Mouse (Mus musculus): ENCODE measurements around the gene Polr1e. TPM values are rescaled to one million over a fixed set of nuclear protein-coding genes. Genes with fewer than 3 reads are reported as not detected.
"Not testable (repeated sequence)": the region's sequence is repeated elsewhere in the genome, so short reads cannot be mapped to it uniquely, and the experiment has no call there.

Polr1e gene
- polyA plus RNA-seq, 1 experiment from 2014 or later, result 73.8 TPM

GRCm38 (mm10) chr4:44981974-44982287 is 36.5 kb upstream of the Polr1e start:
- Histone ChIP-seq H3K4me2 (peak overlapping the region; percentile 84), H3K4me3 (peak overlapping the region; percentile 77), H3K9ac (peak overlapping the region; percentile 86), H3K27me3 (no peaks in the 10 kb centered on the region), H3K27ac (peak overlapping the region; percentile 89), H3K9me3 (replicated peaks) (no peaks in the 10 kb centered on the region), H3K36me3 (peaks cover 21% of the 10 kb centered on the region), H3K4me1 (replicated peaks) (peaks cover 37% of the 10 kb centered on the region)
- 30% methylated on average over 5 of the region's 5 CpGs for WGBS
- ATAC-seq (replicated peaks; ENCODE audit: insufficient number of reproducible peaks, insufficient read depth, low FRiP score, low read depth), result no peak

GRCm38 (mm10) chr4:44982440-44983130 is 35.8 kb upstream of the Polr1e start:
- no peaks in the 10 kb centered on the region for H3K27me3 ChIP-seq
- peak overlapping the region; percentile 84 for H3K4me2 ChIP-seq
- H3K9me3 ChIP-seq (replicated peaks), result no peaks in the 10 kb centered on the region
- ATAC-seq (replicated peaks; ENCODE audit: insufficient number of reproducible peaks, insufficient read depth, low FRiP score, low read depth), result no peak
- peak overlapping the region; percentile 86 for H3K9ac ChIP-seq
- no peak overlapping the region for H3K27ac ChIP-seq
- WGBS, result 56% methylated on average over 11 of the region's 11 CpGs
- H3K4me1 ChIP-seq (replicated peaks), result peaks cover 37% of the 10 kb centered on the region
- peaks cover 27% of the 10 kb centered on the region for H3K36me3 ChIP-seq
- H3K4me3 ChIP-seq, result peak overlapping the region; percentile 77

GRCm38 (mm10) chr4:44983131-44983740 is 35.1 kb upstream of the Polr1e start:
- Histone ChIP-seq H3K4me1 (replicated peaks) (peaks cover 37% of the 10 kb centered on the region), H3K9ac (peak overlapping the region; percentile 19; the same call in 1 of the 2 replicates), H3K4me3 (peak overlapping the region; percentile 77), H3K36me3 (peaks cover 32% of the 10 kb centered on the region), H3K27me3 (no peaks in the 10 kb centered on the region), H3K27ac (0 out of 2 replicates have a peak overlapping the region, but pooled peaks have one; percentile 14), H3K9me3 (replicated peaks) (no peaks in the 10 kb centered on the region), H3K4me2 (peak overlapping the region; percentile 84)
- 57% methylated on average over 10 of the region's 10 CpGs for WGBS
- ATAC-seq (replicated peaks; ENCODE audit: insufficient number of reproducible peaks, insufficient read depth, low FRiP score, low read depth), result no peak

- no peaks in the 10 kb centered on the region for H3K27me3 ChIP-seq
- H3K4me3 ChIP-seq, result no peak overlapping the region
- H3K27ac ChIP-seq, result no peak overlapping the region
- peaks cover 70% of the 10 kb centered on the region for H3K36me3 ChIP-seq
- H3K9ac ChIP-seq, result no peak overlapping the region
- H3K9me3 ChIP-seq (replicated peaks), result no peaks in the 10 kb centered on the region
- H3K4me2 ChIP-seq, result no peak overlapping the region
- WGBS, result 92% methylated on average over 5 of the region's 5 CpGs
- H3K4me1 ChIP-seq (replicated peaks), result no peaks in the 10 kb centered on the region
- no peak for ATAC-seq (replicated peaks; ENCODE audit: insufficient number of reproducible peaks, insufficient read depth, low FRiP score, low read depth)
Measured at GRCm38 (mm10) chr4:44990560-44990959, 27.8 kb upstream of the Polr1e start.

- peaks cover 58% of the 10 kb centered on the region for H3K36me3 ChIP-seq
- not testable (repeated sequence) for H3K4me1 ChIP-seq (replicated peaks); ATAC-seq (replicated peaks; ENCODE audit: insufficient number of reproducible peaks, insufficient read depth, low FRiP score, low read depth); H3K9me3 ChIP-seq (replicated peaks); H3K27ac ChIP-seq; H3K9ac ChIP-seq; H3K4me3 ChIP-seq; H3K27me3 ChIP-seq; H3K4me2 ChIP-seq
- 89% methylated on average over 11 of the region's 11 CpGs for WGBS
Measured at GRCm38 (mm10) chr4:44992330-44992729, 26.1 kb upstream of the Polr1e start.

GRCm38 (mm10) chr4:44993179-44993578 is 25.2 kb upstream of the Polr1e start:
- H3K4me3 ChIP-seq; H3K9me3 ChIP-seq (replicated peaks); H3K27ac ChIP-seq; H3K9ac ChIP-seq; H3K27me3 ChIP-seq; H3K4me1 ChIP-seq (replicated peaks); ATAC-seq (replicated peaks; ENCODE audit: insufficient number of reproducible peaks, insufficient read depth, low FRiP score, low read depth); H3K4me2 ChIP-seq: not testable (repeated sequence)
- WGBS, result 82% methylated on average over 14 of the region's 14 CpGs
- peaks cover 51% of the 10 kb centered on the region for H3K36me3 ChIP-seq

DNA sequence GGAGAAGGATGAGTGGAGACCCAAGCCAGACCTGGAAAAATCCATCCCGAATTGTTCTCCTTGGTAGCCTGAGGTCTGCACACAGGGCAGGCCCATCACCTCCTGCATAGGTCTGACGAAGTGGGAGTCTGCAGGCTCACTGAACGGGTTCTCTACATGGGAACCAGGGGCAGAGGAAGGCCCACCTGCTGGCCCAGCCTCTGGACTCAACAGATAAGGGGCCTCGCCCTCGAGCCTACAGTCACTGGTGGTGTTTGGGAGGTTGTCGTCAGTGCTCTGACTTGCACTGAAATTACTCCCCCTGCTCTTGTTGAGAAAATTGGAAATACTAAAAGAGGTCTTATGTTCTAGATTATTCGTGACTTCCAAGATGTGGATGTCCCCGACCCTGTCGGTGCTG is 24.5 kb upstream of the Polr1e start:
- Histone ChIP-seq H3K36me3 (peaks cover 47% of the 10 kb centered on the region), H3K4me3 (no peak overlapping the region), H3K9me3 (replicated peaks) (no peaks in the 10 kb centered on the region), H3K27me3 (no peaks in the 10 kb centered on the region), H3K9ac (no peak overlapping the region), H3K4me2 (no peak overlapping the region), H3K27ac (no peak overlapping the region), H3K4me1 (replicated peaks) (no peaks in the 10 kb centered on the region; the same call in 1 of the 2 replicates)
- WGBS, result 82% methylated on average over 9 of the region's 9 CpGs
- no peak for ATAC-seq (replicated peaks; ENCODE audit: insufficient number of reproducible peaks, insufficient read depth, low FRiP score, low read depth)

DNA sequence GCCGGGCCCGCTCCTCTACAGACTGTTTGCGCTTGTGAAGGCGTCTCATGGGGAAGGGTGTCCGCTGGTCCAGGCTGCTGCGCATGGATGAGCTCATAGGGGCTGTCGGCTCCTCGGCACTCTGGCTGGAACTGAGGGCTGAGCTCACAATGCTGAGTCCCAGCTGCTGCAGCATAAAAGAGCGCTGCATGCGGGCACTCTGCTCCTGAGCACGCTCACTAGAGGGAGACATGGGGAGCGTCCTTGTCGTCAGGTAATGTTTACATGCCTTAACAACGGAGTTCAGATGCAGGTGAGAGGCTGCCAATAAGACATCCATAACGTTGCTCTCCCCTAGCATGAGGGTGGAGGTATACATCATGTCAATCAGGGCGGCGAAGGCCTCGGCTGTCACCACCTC is 23.6 kb upstream of the Polr1e start:
- Histone ChIP-seq H3K27me3 (no peaks in the 10 kb centered on the region), H3K9me3 (replicated peaks) (no peaks in the 10 kb centered on the region), H3K36me3 (peaks cover 38% of the 10 kb centered on the region), H3K9ac (no peak overlapping the region), H3K27ac (no peak overlapping the region), H3K4me2 (no peak overlapping the region), H3K4me3 (no peak overlapping the region), H3K4me1 (replicated peaks) (no peaks in the 10 kb centered on the region; the same call in 1 of the 2 replicates)
- no peak for ATAC-seq (replicated peaks; ENCODE audit: insufficient number of reproducible peaks, insufficient read depth, low FRiP score, low read depth)
- 78% methylated on average over 18 of the region's 18 CpGs for WGBS

DNA sequence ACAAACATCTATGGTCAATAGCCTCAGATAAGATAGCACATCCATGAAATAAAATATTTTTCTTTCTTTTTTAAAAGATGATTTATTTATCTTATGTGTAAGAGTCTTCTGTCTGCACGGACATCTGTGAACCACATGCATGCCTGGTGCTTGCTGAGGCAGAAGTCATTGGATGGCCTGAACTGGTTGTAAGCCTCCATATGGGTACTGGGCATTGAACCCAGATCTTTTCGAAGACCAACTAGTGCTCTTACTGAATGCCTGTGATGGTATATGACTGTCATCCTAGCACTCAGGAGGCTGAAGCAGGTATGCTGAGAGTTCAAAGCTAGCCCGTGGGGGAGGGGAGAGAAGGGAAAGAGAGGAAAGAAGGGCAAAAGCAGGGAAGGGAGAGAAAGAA is 20.3 kb upstream of the Polr1e start:
- Histone ChIP-seq H3K9ac (no peak overlapping the region), H3K27me3 (no peaks in the 10 kb centered on the region), H3K27ac (no peak overlapping the region), H3K36me3 (peaks cover 17% of the 10 kb centered on the region), H3K4me3 (no peak overlapping the region), H3K4me1 (replicated peaks) (no peaks in the 10 kb centered on the region; the same call in 1 of the 2 replicates), H3K9me3 (replicated peaks) (no peaks in the 10 kb centered on the region), H3K4me2 (no peak overlapping the region)
- 70% methylated on average over 3 of the region's 3 CpGs for WGBS
- no peak for ATAC-seq (replicated peaks; ENCODE audit: insufficient number of reproducible peaks, insufficient read depth, low FRiP score, low read depth)

- Histone ChIP-seq H3K9ac (no peak overlapping the region), H3K27ac (no peak overlapping the region), H3K4me3 (no peak overlapping the region), H3K4me2 (no peak overlapping the region), H3K27me3 (no peaks in the 10 kb centered on the region), H3K36me3 (peaks cover 2% of the 10 kb centered on the region), H3K9me3 (replicated peaks) (no peaks in the 10 kb centered on the region), H3K4me1 (replicated peaks) (no peaks in the 10 kb centered on the region; the same call in 1 of the 2 replicates)
- ATAC-seq (replicated peaks; ENCODE audit: insufficient number of reproducible peaks, insufficient read depth, low FRiP score, low read depth), result no peak
- WGBS, result 87% methylated on average over 6 of the region's 6 CpGs
Measured at GRCm38 (mm10) chr4:45000001-45000400, 18.4 kb upstream of the Polr1e start.

DNA sequence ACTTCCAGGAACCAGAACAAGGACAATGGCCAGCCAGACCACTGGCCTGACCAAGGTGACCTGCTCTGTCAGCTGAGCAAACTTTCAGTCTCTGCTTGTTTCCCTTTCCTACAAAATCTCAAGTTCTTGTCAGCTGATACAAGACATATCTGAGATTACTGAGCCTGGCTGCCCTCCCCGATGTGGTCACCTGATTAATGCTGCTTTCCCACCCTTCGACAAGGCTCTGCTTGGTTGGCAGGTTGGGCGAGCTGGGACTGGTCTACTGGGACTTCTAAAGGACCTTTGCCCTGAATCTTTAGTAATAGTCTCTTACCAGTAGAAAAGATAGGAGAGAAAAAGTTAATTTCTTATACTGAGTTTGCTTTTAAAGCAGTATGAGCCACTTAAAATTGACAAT is 12.9 kb upstream of the Polr1e start:
- no peak overlapping the region for H3K4me2 ChIP-seq
- no peaks in the 10 kb centered on the region for H3K9me3 ChIP-seq (replicated peaks)
- ATAC-seq (replicated peaks; ENCODE audit: insufficient number of reproducible peaks, insufficient read depth, low FRiP score, low read depth), result no peak
- no peaks in the 10 kb centered on the region for H3K27me3 ChIP-seq
- no peak overlapping the region for H3K27ac ChIP-seq
- H3K4me1 ChIP-seq (replicated peaks), result peaks cover 11% of the 10 kb centered on the region
- 65% methylated on average over 3 of the region's 3 CpGs for WGBS
- H3K9ac ChIP-seq, result no peak overlapping the region
- no peaks in the 10 kb centered on the region for H3K36me3 ChIP-seq
- no peak overlapping the region for H3K4me3 ChIP-seq
